Mouse (Mus musculus): ENCODE data around the gene Slc39a3. TPM values are rescaled to one million over a fixed set of nuclear protein-coding genes. Genes with fewer than 3 reads are reported as not detected.
"Not testable (repeated sequence)": the region's sequence is repeated elsewhere in the genome, so short reads cannot be mapped to it uniquely, and the experiment has no call there.

The Slc39a3 gene
- total RNA-seq (2017), result 4.1 and 5.5 TPM in 2 replicates

DNA sequence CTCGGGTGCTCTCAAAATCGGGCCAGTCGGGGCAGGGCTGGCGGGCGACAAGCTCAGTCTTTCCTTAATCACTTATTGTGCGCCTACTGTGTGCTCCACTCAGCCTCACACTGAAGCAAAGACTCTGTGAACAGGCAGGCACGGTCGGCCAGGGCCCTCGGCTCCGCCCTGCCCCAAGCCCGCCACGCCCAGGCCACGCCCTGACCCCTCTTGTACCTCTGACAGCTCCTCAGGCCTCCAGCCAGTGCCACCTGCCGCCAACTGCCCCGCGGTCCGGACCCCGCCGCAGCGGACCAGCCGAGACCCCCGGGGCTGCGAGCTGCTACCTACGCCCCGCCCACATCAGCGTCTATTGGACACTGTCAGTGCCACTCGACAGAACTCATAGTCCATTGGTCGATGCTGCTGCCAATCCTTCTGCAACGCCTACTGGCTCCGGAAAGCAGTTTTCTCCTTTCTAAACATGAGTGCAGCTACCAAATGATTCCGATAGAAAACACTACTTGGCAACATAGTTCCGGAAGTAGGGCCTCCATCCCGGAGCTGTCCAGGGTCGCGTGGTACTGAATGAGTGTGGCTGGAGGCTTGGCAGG lies at the start of gene Slc39a3:
TSS of gene Slc39a3 (minus strand) at position 439 of the 593 bp plus-strand sequence.
- ATAC-seq (replicated peaks; ENCODE audit: low read depth, poor library complexity, severe bottlenecking), result peak; percentile 96

DNA sequence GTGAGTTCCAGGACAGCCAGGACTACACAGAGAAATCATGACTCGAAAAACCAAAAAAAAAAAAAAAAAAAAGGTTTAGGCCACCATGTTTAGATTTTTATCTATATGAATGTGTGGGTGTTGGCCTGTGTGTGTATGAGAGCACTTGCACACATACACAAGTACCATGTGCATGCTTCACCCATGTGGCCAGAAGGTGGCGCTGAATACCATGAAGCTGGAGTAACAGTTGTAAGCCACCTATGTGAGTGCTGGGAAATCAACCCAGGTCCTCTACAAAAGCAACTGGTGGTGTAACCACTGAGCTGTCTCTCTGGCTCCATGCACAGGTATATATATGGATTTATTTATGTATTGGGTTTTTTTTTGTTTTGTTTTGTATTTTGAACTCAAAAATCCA lies 49.8 kb upstream of the Slc39a3 start:
- ATAC-seq (replicated peaks; ENCODE audit: low read depth, poor library complexity, severe bottlenecking), result no peak

DNA sequence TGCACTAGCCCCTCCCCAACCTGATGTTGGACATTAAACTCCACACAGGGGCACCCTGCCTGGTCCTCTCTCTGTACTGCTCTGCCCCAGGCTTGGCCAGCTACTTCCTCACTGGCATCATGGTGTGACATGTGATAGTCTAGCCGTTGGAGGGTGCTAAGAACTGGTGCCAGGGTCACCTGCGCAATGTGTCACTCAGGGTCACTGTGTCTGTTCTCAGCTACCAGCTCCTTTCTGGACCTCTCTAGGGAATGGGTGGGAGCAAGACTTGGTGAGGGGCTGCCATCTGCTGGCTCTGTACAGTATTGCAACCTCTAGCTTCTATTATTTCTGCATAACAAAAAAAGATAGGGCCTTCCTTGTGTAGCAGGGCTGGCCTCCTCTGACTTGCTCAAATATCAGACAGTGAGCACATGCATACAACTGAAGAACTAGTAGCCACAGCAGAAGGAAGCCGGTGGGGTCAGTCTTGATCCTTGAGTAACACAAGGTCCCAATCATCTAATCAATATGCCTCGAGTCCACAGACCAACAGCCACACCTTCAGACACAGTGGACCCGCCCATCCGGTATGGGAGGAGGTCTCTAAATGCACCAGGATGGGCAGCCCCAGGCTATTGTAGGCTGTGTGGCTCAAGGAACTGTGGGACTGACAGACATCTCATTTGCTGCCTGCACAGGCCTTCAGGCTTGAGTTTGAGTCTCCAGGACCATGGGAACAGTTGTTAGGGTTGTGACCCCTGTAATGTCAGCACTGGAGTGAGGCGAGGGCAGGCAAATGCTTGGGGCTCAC lies 45.1 kb upstream of the Slc39a3 start:
- peak; percentile 84 for ATAC-seq (replicated peaks; ENCODE audit: low read depth, poor library complexity, severe bottlenecking)

- ATAC-seq (replicated peaks; ENCODE audit: low read depth, poor library complexity, severe bottlenecking), result no peak
These were observed 42.9 kb upstream of the Slc39a3 start for GRCm38 (mm10) chr10:81080008-81080655.

GRCm38 (mm10) chr10:81077916-81078315 lies 40.7 kb upstream of the Slc39a3 start:
- ATAC-seq (replicated peaks; ENCODE audit: low read depth, poor library complexity, severe bottlenecking), result no peak

DNA sequence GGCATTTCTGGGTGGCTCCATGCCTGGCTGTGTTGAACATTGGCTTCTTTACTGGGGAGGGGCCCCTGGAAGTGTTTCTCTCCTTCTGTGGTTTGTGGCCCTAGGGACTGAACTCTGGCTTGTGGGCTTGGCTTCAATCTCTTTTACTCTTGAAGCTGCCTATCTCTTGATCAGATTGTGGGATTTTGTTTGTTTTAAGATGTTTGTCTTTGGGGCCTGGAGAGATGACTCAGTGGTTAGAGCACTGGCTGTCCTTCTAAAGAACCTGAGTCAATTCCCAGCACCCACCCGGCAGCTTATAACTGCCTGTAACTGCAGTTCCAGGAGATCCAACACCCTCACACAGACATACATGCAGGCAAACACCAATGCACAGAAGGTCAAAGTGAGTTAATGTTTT lies 39.1 kb upstream of the Slc39a3 start:
- ATAC-seq (replicated peaks; ENCODE audit: low read depth, poor library complexity, severe bottlenecking), result no peak

GRCm38 (mm10) chr10:81075734-81076133 lies 38.5 kb upstream of the Slc39a3 start:
- ATAC-seq (replicated peaks; ENCODE audit: low read depth, poor library complexity, severe bottlenecking), result no peak

GRCm38 (mm10) chr10:81073464-81073863 lies 36.2 kb upstream of the Slc39a3 start:
- ATAC-seq (replicated peaks; ENCODE audit: low read depth, poor library complexity, severe bottlenecking), result no peak

GRCm38 (mm10) chr10:81072290-81072689 lies 35.1 kb upstream of the Slc39a3 start:
- ATAC-seq (replicated peaks; ENCODE audit: low read depth, poor library complexity, severe bottlenecking), result no peak

- peak; percentile 97 for ATAC-seq (replicated peaks; ENCODE audit: low read depth, poor library complexity, severe bottlenecking)
These were observed 32.6 kb upstream of the Slc39a3 start, which contains the start of gene Thop1 for GRCm38 (mm10) chr10:81069836-81070235. Gene Thop1, plus strand, starts transcription at chr10:81070035.

DNA sequence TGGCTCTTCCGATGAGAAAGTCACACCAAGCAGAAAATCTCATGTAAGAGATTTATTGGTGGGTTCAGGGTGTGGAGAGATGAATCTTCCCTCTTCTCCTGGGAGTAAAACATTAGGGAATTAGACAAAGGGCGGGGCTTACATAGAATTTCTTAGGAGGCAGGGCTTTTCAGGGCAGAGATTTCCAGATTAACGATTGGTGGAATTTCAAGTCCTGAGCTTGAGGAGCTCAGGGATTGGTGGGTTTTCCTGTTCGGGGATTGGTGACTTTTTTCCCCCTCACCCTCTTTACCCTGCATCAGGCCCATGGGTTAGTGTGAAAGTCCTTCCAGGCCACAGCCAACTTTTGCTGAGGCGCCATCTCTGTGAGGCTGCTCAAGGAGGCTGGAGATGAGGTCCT lies 31.5 kb upstream of the Slc39a3 start:
- ATAC-seq (replicated peaks; ENCODE audit: low read depth, poor library complexity, severe bottlenecking), result no peak

GRCm38 (mm10) chr10:81064519-81064918 lies 27.3 kb upstream of the Slc39a3 start:
- ATAC-seq (replicated peaks; ENCODE audit: low read depth, poor library complexity, severe bottlenecking), result not testable (repeated sequence)

- no peak for ATAC-seq (replicated peaks; ENCODE audit: low read depth, poor library complexity, severe bottlenecking)
These were observed 25.5 kb upstream of the Slc39a3 start for GRCm38 (mm10) chr10:81062710-81063109.

DNA sequence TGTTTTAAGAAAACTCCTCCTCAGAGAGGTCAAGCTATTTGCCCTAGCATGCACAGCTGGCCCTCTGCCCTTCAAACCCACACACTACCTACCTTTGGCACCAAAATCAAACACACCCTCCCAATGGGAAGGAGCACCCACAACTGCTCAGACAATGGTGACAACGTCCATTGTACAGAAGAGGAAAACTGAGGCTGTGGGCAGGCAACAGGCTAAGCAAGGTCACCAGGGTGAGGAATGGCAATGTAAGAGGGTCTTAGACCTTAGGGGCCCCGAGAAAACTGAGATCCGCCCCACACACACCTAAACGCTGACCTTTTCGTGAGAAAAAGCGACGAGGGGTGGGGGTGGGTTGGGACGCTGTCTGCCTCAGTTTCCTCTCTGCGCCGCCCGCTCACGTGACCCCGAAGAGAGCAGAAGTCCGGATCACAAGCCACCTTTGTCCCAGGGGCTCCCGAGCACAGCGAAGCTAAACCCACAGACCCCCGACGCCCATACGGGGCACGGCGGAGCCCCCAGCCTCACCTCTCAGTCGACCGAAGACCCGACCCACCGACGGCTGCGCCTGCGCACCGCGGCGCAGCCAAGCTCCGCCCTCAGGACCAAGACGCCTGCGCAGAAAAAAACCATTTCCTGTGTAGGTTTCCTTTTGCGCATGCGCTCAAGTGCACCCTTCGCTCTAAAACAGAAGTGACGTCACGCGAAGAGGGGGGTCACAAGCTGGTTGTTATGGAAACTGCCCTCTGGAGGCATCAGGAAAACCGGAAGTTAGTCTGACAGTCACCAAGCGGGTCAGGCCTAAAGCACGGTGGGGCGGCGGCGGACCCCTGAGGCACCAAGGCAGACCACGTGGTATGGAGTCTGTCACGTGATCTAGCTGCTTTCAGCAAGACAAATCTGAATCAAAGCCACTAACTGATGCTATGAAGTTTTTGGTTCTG lies 22.6 kb upstream of the Slc39a3 start, which contains the start of gene Sgta:
TSS of gene Sgta (minus strand) at position 579 of the 941 bp plus-strand sequence.
- ATAC-seq (replicated peaks; ENCODE audit: low read depth, poor library complexity, severe bottlenecking), result peak; percentile 97

DNA sequence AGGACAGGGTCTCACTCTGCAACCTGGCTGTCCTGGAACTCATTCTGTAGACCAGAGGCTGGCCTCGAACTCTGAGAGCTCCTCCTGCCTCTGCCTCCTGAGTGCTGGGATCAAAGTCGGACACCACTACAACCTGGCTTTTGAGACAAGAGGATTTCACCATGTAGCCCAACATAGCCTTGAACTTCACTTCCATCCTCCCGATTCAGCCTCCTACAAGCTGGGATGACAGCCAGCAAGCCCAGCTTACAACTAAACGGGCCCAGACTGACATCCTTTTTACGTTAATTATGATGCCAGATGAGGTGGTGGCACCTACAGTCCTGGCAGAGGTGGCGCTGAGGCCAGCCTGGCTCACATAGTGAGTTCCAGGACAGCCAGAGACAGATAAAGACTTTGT lies 21.7 kb upstream of the Slc39a3 start:
- ATAC-seq (replicated peaks; ENCODE audit: low read depth, poor library complexity, severe bottlenecking), result no peak

DNA sequence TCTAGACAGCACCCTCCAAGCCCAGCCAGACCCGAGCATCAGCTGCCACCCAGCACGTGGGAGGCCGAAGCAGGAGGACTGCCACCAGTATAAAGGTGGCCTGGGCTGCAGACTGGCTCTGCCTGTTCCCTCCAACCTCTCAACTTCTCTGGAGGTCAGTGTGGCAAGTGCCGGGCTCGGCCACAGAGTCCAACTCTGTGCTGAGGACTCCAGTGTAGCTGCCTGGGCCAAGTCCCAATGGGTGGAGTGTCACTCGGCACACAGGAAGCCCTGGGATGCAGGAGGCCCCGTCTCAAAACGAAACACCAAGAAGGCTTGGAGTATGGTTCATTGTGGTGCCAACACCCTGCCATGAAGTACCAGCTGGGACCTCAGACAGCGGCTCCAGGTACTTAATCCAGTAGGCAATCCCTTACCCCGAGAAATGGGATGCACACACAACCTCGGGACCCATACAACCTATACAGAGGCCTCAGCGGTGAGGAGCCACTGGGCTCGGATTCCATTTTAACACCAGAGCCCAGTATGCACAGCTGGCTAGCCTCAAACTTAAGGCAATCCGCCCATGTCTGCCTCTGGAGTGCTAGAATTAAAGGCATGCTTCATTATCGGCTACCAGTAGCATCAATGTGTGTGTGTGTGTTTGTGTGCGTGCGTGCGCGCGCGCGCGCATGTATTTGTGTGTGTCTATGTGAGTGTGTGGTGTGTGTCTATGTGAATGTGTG lies 20.3 kb upstream of the Slc39a3 start:
- no peak for ATAC-seq (replicated peaks; ENCODE audit: low read depth, poor library complexity, severe bottlenecking)

GRCm38 (mm10) chr10:81055802-81056340 lies 18.6 kb upstream of the Slc39a3 start:
- ATAC-seq (replicated peaks; ENCODE audit: low read depth, poor library complexity, severe bottlenecking), result not testable (repeated sequence)

DNA sequence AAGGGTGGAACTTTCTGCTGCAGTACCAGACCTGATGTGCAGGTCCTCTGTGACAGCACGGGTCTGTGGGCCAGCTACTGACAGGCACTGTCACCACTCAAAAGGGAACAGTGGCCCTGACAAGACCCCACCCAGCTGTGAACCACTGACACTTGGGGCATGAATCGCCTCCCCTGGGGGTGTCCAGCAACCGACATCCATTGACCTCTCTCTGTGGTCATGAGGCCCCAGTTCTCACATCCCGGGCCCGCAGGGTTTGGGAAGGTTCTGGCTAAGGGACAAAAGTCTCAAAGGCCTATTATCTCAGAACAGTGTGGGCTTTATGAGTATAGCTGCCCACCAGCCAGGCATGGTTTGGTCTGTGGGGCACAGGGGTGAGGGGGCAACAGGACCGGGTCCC lies 17.9 kb upstream of the Slc39a3 start:
- ATAC-seq (replicated peaks; ENCODE audit: low read depth, poor library complexity, severe bottlenecking), result no peak

DNA sequence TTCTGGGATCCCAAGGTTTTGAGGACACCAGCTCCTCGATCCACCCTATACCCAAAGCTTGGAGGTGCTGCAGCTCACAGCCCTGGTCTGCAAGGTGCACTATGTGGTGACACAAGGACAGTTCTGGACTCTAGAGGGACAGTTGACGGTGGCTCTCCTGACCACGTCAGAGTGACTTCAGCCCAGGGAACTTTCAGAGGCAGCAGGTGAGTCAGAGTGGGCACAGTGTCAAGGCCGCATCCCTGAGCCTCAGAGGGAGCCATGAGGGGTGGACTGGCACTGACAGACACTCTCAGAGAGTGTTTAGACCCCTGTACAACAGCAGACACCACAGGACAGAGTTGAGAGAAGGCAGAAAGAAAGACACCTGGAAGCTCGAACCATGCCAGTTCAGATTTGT lies 15.4 kb upstream of the Slc39a3 start:
- no peak for ATAC-seq (replicated peaks; ENCODE audit: low read depth, poor library complexity, severe bottlenecking)
